Comparison of ENCODE assay signal across 24 mouse cellular contexts in the genomic region with DNA sequence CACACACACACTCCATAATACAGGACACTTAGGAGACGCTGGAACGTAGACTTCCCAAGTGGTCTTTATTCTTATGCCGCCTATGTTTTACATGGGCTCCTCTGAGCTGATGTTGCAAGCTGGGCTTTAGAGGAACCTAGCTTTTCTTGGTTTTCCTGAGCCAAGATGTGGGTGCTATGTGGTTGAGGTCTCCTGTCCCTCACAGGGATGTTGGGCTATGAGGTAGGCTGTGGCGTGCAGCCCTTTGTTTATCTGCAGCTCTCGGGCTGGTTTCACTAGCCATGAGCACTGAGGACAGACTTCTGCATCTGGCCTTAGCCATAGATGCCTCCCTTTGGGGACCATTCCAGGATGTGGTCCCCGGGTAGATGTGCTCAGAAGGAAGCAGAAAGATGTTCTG. TPM values are rescaled to one million over a fixed set of nuclear protein-coding genes. Genes with fewer than 3 reads are reported as not detected.
DNase-seq lines count a peak whose midpoint lies in the region; ATAC-seq and TF ChIP-seq lines count a peak whose summit lies in the region.
"Had no signal": no experiment of that assay in that cellular context is flagged by ENCODE, and none has a peak within 500 bp of the region (broad histone marks: within the 10 kb centered on the region; RNA-seq: fewer than 3 reads in every experiment).

No protein-coding gene starts in this region.

- peak overlapping the region; percentile 80 for H3K27ac ChIP-seq in layer of hippocampus, adult 2 months
- H3K27ac ChIP-seq in cortical plate, adult 2 months (ENCODE audit: insufficient read depth, low read length) = peak overlapping the region; percentile 31
- H3K27ac ChIP-seq: forebrain, embryonic 10.5 days; forebrain, embryonic 13.5 days; gastrocnemius, adult 2 months; hindbrain, embryonic 14.5 days; hindbrain, postnatal 0 days had no signal

- no peak for TF ChIP-seq POLR2A in cortical plate, adult 2 months (IDR thresholded peaks at IDR 0.05; ENCODE audit: extremely low read depth, insufficient read depth, low read length)

- H3K4me3 ChIP-seq in layer of hippocampus, adult 2 months = peak overlapping the region; percentile 20; the same call in 1 of the 2 replicates
- no peak overlapping the region for H3K4me3 ChIP-seq in cortical plate, adult 2 months (ENCODE audit: insufficient read depth, low read length)
- H3K4me3 ChIP-seq: forebrain, embryonic 10.5 days; forebrain, embryonic 13.5 days; gastrocnemius, adult 2 months had no signal

- no peak for DNase-seq in layer of hippocampus, adult 2 months (ENCODE audit: low spot score in 2 of 2)
- no peak for DNase-seq in layer of hippocampus, postnatal 14 days (ENCODE audit: low spot score in 2 of 2)
- no peak for DNase-seq in ovary, postnatal 14 days (ENCODE audit: low spot score)
- no peak for DNase-seq in heart, postnatal 4 days
- DNase-seq: adrenal gland, postnatal 10 days; adrenal gland, postnatal 36 days; B cell, adult 2 months; cerebellum, adult 18-20 months; cerebellum, adult 9-10 months; cerebellum, postnatal 14 days; embryo, embryonic 11 days; gastrocnemius, adult 2 months; gastrocnemius, postnatal 36 days; heart, adult 11 months had no signal

- TF ChIP-seq CTCF in layer of hippocampus, adult 2 months (conservative IDR thresholded peaks at IDR 0.05) = no peak
- no peak for TF ChIP-seq CTCF in cortical plate, adult 2 months (IDR thresholded peaks at IDR 0.05; ENCODE audit: extremely low read depth, insufficient read depth, low read length)

- H3K4me1 ChIP-seq in cortical plate, adult 2 months (ENCODE audit: control insufficient read depth, insufficient read depth, low read length) = peaks cover 38% of the 10 kb centered on the region

- peak; percentile 66 for ATAC-seq in megakaryocyte, adult 5-6 weeks (ENCODE audit: poor library complexity, severe bottlenecking)
- ATAC-seq: forebrain, embryonic 13.5 days; forebrain, embryonic 16.5 days; hindbrain, postnatal 0 days; inflammation-experienced regulatory T-cells, adult 6 months; intestine, embryonic 16.5 days; Patski had no signal

RNA-seq across cellular contexts. Expression of gene Baiap2, which starts 18.1 kb away (rescaled TPM):
- total RNA-seq in layer of hippocampus, adult 2 months (2021) = 100 to 1,000 TPM; 244 to 257 TPM
- total RNA-seq in layer of hippocampus, postnatal 14 days (2021) = 100 to 1,000 TPM; 148 TPM
- polyA plus RNA-seq in cortical plate, adult 2 months (2012; rRNA removed) = 234 and 253 TPM in 2 replicates
- total RNA-seq in megakaryocyte, adult 5-6 weeks (2015) = 6.2 TPM in 2 replicates
- 6.2 and 6.9 TPM in 2 replicates for total RNA-seq in megakaryocyte, adult 5-6 weeks (2017)
- 1 to 10 TPM; 8.0 to 8.3 TPM for total RNA-seq in heart, postnatal 4 days (2021)

RNA-seq across cellular contexts. Expression of gene Chmp6, which starts 47.4 kb away (rescaled TPM):
- 10 to 100 TPM; 34.7 to 45.9 TPM for total RNA-seq in layer of hippocampus, adult 2 months (2021)
- 10 to 100 TPM; 37.1 to 39.1 TPM for total RNA-seq in layer of hippocampus, postnatal 14 days (2021)
- polyA plus RNA-seq in cortical plate, adult 2 months (2012; rRNA removed) = 44.2 and 48.1 TPM in 2 replicates
- 20.7 and 21.7 TPM in 2 replicates for total RNA-seq in megakaryocyte, adult 5-6 weeks (2015)
- total RNA-seq in megakaryocyte, adult 5-6 weeks (2017) = 54.8 and 79.3 TPM in 2 replicates
- total RNA-seq in heart, postnatal 4 days (2021) = 10 to 100 TPM; 42.4 to 43.3 TPM

Comparison
In these comparisons a context has a peak if more than half of its experiments do, and no peak if none do; other contexts are left out.
1. RNA of gene Baiap2, which starts 18.1 kb away (total RNA-seq): 244 to 257 TPM in layer of hippocampus, adult 2 months and 148 TPM in layer of hippocampus, postnatal 14 days; 8.0 to 8.3 TPM in heart, postnatal 4 days and 6.2 to 6.9 TPM in megakaryocyte, adult 5-6 weeks; every median in the first group is over 10 times any median in the second.